Mouse (Mus musculus): ENCODE measurements around the gene Fn3k. TPM values are rescaled to one million over a fixed set of nuclear protein-coding genes. Genes with fewer than 3 reads are reported as not detected.

Gene Fn3k
- 10 to 100 TPM; 54.4 to 54.6 TPM for total RNA-seq (2021)

- intact Hi-C loops (cut with DNase I), result loop anchor here (5.0 kb wide), 1 partner anchor 47 kb away; the partner anchor contains the start of gene Rab40b
- DNase-seq (ENCODE audit: low spot score in 2 of 2), result peak; percentile 92 to 94
Observed at GRCm38 (mm10) chr11:121434156-121435155, at the start of gene Fn3k. Gene Fn3k (plus strand): TSS chr11:121434913.

GRCm38 (mm10) chr11:121387750-121388553 is 46.8 kb upstream of the Fn3k start, which contains the start of gene Rab40b:
Gene Rab40b (minus strand): TSS chr11:121388251.
- intact Hi-C loops (cut with DNase I), result loop anchor here (5.0 kb wide), 3 partner anchors 34 to 64 kb away; partner anchors contain the start of genes Fn3krp and Tbcd
- DNase-seq (ENCODE audit: low spot score in 2 of 2), result peak; percentile 93 to 94

- DNase-seq (ENCODE audit: low spot score in 2 of 2), result no peak
- intact Hi-C loops (cut with DNase I), result loop anchor here (5.0 kb wide), 3 partner anchors 34 to 64 kb away; partner anchors contain the start of genes Fn3krp and Tbcd
Observed at GRCm38 (mm10) chr11:121388554-121388945, 46.2 kb upstream of the Fn3k start.

GRCm38 (mm10) chr11:121390793-121391192 is 43.9 kb upstream of the Fn3k start:
- no peak for DNase-seq (ENCODE audit: low spot score in 2 of 2)
- intact Hi-C loops (cut with DNase I), result no loop called here

DNA sequence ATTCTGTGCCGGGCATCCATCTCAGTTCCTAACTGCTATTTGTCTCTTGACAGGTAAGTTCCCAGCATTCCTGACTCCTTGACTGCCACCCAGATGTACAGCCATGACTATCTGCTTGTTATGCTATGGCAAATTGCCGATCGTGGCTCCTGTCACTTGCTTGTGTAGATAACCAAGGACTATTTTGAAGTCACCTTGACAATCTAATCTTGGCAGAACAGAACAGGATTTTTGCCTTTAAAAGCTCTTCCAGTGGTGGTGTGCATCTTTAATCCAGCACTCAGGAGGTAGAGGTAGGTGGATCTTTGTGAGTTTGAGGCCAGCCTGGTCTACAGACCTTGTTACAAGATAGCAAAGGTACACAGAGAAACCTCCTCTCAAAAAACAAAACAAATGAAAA is 42.3 kb upstream of the Fn3k start:
- DNase-seq (ENCODE audit: low spot score in 2 of 2), result no peak
- intact Hi-C loops (cut with DNase I), result no loop called here

DNA sequence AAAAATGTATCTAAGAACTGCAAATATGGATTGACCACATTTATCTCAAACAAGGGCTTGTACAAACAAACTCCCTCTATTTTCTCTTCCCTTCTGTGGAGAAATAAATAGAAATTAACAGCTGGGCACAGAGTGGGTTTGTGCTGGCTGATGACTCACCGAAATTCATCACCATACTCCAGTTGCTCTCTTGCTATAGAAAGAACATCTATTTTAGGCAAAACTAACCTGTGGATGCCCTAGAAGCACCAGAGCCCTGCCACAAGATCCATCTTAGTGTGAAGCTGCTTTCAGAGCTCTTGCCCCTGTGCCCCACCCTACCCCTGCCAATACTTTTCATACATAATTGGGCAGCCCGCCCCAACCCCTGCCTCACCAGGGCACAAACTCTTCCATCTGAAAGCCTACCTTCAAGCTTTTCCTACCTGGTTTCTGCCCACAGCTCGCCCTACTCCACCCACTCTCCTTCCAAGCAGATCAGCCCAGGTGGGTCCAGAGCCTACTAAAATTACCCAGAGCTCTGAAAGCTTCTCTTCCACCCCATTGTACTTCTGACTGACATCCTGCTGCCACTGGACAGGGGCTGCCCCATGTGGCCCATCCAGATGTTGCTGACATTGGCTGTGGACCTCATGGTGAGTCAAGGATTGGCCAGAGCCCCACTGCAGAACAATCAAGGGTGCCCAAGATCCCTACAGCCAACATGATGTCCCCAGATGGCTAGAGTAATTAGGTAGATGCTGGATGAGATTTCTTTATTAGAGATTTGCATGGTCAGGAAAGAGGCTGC is 27.2 kb upstream of the Fn3k start:
- intact Hi-C loops (cut with DNase I), result no loop called here
- DNase-seq (ENCODE audit: low spot score in 2 of 2), result peak in 1 of 2 experiments; percentile 38

DNA sequence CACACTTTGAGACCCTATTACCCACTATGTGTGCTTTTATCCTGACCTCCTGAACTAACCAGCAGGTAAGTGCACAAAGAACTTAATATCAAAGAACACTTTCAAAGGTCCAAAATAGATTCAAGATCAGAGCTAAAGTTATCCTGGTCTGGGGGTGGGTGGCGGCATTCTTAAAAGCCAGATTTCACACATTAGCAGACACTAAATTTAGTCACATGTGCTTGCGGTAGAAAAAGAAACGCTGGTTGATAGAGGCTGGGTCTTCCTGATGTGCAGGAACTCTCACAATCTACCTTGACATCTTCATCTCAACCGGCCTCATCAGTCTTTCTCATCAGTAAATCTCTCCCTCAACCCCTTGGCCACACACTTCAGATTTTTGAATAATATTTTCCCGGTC is 20.0 kb upstream of the Fn3k start:
- intact Hi-C loops (cut with DNase I), result loop anchor here (5.0 kb wide), 1 partner anchor 37 kb away; no protein-coding TSS in a partner anchor
- peak in 1 of 2 experiments; percentile 4 for DNase-seq (ENCODE audit: low spot score in 2 of 2)

DNA sequence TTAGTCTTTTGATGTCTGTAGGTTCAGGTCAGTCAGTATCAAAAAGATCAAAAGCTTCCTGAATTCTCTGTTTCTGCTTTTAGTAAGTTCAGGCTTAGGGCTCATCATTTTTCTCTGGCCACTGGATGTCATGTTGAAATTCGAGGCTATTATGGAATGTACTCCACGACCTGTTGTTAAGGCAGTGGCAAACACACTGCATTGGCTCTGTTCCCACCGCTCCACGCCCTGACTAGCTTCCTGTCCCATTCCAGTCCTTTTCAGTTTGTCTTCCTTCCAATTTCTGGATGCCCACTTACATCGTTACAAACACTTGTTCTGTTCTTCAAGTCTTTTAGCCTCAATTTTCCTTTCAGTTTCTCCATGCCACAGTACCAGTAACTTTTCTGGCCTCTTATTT is 19.4 kb upstream of the Fn3k start:
- intact Hi-C loops (cut with DNase I), result loop anchor here (5.0 kb wide), 1 partner anchor 38 kb away; no protein-coding TSS in a partner anchor
- no peak for DNase-seq (ENCODE audit: low spot score in 2 of 2)

DNA sequence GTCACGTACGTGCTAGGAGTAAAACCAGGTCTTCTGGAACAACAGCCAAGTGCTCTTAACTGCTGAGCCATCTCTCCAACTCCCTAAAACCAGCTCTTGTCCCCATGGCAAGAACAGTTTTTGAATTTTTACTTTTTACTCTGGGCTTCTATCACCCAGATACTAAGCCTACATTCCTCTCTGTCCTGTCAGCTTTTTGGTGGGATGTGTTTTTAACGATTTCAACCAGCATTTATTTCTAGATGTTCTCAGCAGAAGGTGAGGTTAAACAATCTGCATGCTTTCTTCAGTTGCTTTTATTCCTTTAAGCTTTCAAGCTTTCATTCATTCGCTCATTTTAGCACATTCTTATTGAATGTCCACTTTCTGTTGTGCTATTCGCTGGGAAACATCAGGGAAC is 16.7 kb upstream of the Fn3k start:
- intact Hi-C loops (cut with DNase I), result loop anchor here (5.0 kb wide), 1 partner anchor 41 kb away; no protein-coding TSS in a partner anchor
- DNase-seq (ENCODE audit: low spot score in 2 of 2), result no peak

- DNase-seq (ENCODE audit: low spot score in 2 of 2), result no peak
- intact Hi-C loops (cut with DNase I), result loop anchor here (5.0 kb wide), 1 partner anchor 42 kb away; no protein-coding TSS in a partner anchor
Observed at GRCm38 (mm10) chr11:121418932-121419331, 15.8 kb upstream of the Fn3k start.

- intact Hi-C loops (cut with DNase I), result loop anchor here (5.0 kb wide), 1 partner anchor 33 kb away; the partner anchor contains the start of gene Rab40b
- no peak for DNase-seq (ENCODE audit: low spot score in 2 of 2)
Observed at GRCm38 (mm10) chr11:121420379-121420778, 14.3 kb upstream of the Fn3k start.

DNA sequence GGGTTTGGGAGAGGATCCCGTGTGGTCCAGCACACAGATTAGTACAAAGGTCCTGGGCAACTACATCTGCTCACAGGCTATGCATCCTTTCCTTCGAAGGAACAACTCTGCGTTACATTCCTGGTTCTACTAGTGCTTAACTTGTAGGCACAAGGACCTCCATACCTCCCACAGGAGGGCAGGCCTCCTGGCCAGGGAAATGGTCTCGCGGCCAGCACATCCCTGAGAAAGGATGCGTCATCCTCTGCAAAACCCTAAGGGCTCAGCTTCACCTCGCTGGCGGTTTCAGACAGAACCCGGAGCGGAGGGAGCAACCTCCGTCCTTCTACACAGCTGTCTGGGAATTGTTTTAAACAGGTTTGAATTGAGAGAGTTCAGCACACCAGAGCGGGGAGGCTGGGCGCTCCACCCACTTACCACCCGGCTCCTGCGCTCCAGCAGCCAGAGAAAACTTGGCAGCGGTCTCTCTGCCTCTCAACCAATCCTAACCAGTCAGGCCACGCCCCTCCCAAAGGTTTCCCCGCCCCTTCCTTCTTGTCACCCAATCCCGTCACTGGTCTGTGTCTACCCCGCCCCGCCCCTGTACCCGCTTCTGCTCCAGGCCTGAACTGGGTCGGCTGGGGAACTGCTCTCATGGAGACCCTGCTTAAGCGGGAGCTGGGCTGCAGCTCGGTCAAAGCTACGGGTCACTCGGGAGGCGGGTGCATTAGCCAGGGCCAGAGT is 13.7 kb upstream of the Fn3k start, which contains the start of gene Fn3krp:
Gene Fn3krp (plus strand): TSS at position 572 of the 723 bp plus-strand sequence.
- peak; percentile 97 to 98 for DNase-seq (ENCODE audit: low spot score in 2 of 2)
- intact Hi-C loops (cut with DNase I), result loop anchor here (5.0 kb wide), 1 partner anchor 34 kb away; the partner anchor contains the start of gene Rab40b

DNA sequence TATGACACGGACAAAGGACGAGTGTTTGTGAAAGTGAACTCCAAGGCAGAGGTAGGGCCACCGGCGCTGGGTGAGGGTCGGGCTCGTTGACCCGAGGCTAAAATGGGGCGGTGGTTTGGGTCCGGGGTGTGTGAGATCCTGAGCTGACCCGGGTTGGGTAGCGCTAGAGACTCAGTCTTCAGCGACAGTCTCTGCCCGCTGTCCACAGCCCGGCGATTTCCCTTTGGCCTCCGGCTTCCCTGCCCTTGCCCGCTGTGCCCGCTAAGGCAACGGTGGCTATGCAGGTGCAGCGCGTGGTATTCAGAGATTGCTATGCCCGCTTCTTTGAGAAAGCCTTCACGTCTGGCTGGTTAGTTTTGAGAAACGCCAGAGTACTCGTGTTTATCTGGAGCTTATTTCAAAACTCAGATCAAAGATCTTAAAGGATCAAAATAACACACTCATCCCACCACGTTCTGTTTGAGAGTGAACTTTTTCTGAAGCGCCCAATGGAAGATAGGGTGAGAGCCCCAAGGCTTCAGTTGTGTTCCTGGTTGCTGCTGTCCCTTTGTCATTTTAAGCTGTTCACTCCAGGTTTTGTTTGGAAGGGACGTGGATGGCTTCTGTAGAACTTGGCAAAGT is 13.1 kb upstream of the Fn3k start:
- no peak for DNase-seq (ENCODE audit: low spot score in 2 of 2)
- intact Hi-C loops (cut with DNase I), result loop anchor here (5.0 kb wide), 1 partner anchor 34 kb away; the partner anchor contains the start of gene Rab40b

GRCm38 (mm10) chr11:121433397-121433796 is 1.3 kb upstream of the Fn3k start:
- DNase-seq (ENCODE audit: low spot score in 2 of 2), result no peak

DNA sequence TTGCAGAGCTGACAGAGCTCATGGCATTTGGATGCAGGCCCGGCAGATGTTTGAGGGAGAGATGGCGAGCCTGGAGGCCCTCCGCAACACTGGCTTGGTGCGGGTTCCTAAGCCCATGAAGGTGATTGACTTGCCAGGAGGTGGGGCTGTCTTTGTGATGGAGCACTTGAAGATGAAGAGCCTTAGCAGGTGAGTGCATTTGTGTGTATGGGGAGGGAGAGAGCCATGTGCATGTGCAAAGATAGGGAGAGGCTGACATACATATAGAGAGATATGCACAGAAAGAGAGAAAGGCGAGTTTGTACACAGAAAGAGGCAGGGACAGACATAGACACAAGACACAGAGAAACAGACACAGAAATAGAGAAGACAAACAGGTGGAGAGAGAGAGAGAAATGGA is 2.5 kb downstream of the Fn3k start:
- intact Hi-C loops (cut with DNase I), result loop anchor here (5.0 kb wide), 1 partner anchor 50 kb away; the partner anchor contains the start of gene Rab40b
- DNase-seq (ENCODE audit: low spot score in 2 of 2), result no peak

More at GRCm38 (mm10) chr11:121433397-121433796, 1.3 kb upstream of the Fn3k start:
- intact Hi-C loops (cut with DNase I), result no loop called here

- no peak for DNase-seq (ENCODE audit: low spot score in 2 of 2)
- intact Hi-C loops (cut with DNase I), result loop anchor here (5.0 kb wide), 1 partner anchor 52 kb away; the partner anchor contains the start of gene Rab40b
Observed at GRCm38 (mm10) chr11:121439686-121440292, 5.1 kb downstream of the Fn3k start.

DNA sequence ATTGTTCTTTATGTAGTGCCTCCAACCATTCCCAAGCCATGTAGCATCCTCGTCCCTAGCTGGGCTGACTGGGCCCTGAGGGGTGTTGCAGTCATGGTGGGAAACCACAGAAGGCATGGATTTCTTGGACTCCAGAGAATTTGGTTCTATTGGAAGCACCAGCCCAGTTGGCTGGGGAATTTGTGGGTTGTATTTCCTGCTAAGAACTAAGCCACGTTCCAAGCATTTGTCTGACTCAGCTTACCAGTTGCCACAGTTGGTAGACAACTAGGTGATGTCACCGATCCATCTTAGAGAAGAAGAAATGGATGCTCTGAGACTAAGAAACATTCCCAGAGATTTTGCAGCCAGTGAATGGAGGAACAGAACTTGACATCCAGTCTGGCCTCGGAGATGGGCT is 6.9 kb downstream of the Fn3k start:
- no peak for DNase-seq (ENCODE audit: low spot score in 2 of 2)
- intact Hi-C loops (cut with DNase I), result no loop called here
